ENCODE assay signal across 8 mouse cellular contexts in the genomic region with DNA sequence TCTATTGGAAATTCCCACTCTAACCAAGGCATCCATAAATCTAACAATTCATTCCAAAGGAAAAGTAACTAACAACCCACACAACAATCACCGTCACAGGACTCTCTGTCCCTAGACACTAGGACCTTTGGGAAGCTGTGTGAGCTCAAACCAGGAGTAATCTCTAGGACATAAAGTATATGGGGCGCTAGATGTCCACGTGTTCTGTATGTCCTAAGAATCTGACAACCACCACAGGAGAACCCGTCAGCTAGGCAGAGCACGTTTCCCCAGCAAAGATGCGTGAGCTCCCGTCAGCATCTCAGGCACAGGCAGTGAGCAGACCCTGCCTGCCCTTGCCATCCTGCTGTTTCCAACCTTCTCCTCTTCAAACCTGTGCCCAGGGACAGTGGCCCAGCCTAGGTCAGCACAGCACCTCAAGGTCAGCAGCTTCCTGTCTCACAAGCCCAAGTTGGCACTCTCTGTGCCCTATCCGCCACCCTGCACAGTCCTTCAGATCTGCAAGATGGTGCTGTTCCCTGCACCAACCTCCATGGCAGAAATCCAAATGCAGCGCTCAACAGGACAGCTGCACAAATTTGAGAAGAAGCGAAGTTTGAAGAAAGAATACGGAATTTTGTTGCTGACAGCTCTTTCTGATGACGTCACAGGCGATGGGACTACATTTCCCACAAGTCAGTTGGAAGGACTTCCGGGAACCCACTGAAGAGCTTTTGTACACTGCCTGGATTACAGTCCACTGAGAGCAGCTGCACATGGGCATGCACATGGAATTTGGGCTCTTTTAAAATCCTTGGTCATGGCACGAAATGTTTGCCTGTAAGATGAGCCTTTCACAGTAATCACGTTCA. TPM values are rescaled to one million over a fixed set of nuclear protein-coding genes. Genes with fewer than 3 reads are reported as not detected.
A peak's percentile ranks its signal among the peaks of the same experiment; 100 is the strongest.
DNase-seq lines count a peak whose midpoint lies in the region; ATAC-seq lines count a peak whose summit lies in the region.

A gene (minus strand): TSS at position 664 of the 851 bp plus-strand sequence.

- 0 out of 2 replicates have a peak, but pooled peaks cover 2% of the 10 kb centered on the region for H3K4me1 ChIP-seq in lung, embryonic 16.5 days (replicated peaks; ENCODE audit: control insufficient read depth, insufficient read depth, low read length)

- DNase-seq in MEL-GATA-1-ER (ENCODE audit: extremely low read depth, low read depth), result peak; percentile 80
- DNase-seq in cerebellum, adult 8-10 months, result peak; percentile 88
- DNase-seq in forelimb bud, embryonic 11.5 days (ENCODE audit: low read depth, low spot score), result peak; percentile 91
- DNase-seq in layer of hippocampus, adult 9-10 months (ENCODE audit: low spot score), result peak; percentile 96
- DNase-seq in ovary, postnatal 10 days (ENCODE audit: low spot score), result peak; percentile 58
- DNase-seq in thymus, postnatal 10 days (ENCODE audit: low spot score in 2 of 2), result peak; percentile 75 to 84

- peak; percentile 98 to 99 for ATAC-seq in hematopoietic stem cell, adult 5-6 weeks (replicated peaks in 1 of 2; ENCODE audit: insufficient read depth in 1 of 2, low FRiP score in 2 of 2, low TSS enrichment in 1 of 2, low read depth in 1 of 2, poor library complexity in 2 of 2, severe bottlenecking in 2 of 2)
- peak; percentile 99 for ATAC-seq in lung, embryonic 16.5 days (ENCODE audit: low read depth)

- peak within 1 kb of the TSS; percentile 76 for H3K4me2 ChIP-seq in lung, embryonic 16.5 days (ENCODE audit: low read depth, low read length)

- 9% methylated on average over 16 of the region's 16 CpGs for WGBS in lung, embryonic 16.5 days

- H3K36me3 ChIP-seq in lung, embryonic 16.5 days (ENCODE audit: control insufficient read depth, insufficient read depth, low read length), result no peaks in the 10 kb centered on the region

- no peaks in the 10 kb centered on the region for H3K27me3 ChIP-seq in lung, embryonic 16.5 days (ENCODE audit: control insufficient read depth, insufficient read depth, low read depth, low read length)

- H3K9me3 ChIP-seq in lung, embryonic 16.5 days (ENCODE audit: control insufficient read depth, low read length), result no peaks in the 10 kb centered on the region

- 0 out of 2 replicates have a peak within 1 kb of the TSS, but pooled peaks have one; percentile 25 for H3K27ac ChIP-seq in lung, embryonic 16.5 days (ENCODE audit: low read length)

- peak within 1 kb of the TSS; percentile 73 for H3K9ac ChIP-seq in lung, embryonic 16.5 days (ENCODE audit: low read length)

- peak within 1 kb of the TSS; percentile 82 for H3K4me3 ChIP-seq in lung, embryonic 16.5 days (ENCODE audit: low read length)

RNA-seq across cellular contexts. Expression of the gene that starts here (rescaled TPM):
- 1.5 TPM in 1 of 2 replicates, not detected in the other for total RNA-seq in hematopoietic stem cell, adult 5-6 weeks (2017)
- 0.75 and 0.85 TPM in 2 replicates for polyA plus RNA-seq in lung, embryonic 16.5 days (2015; fragmentation: Nextera tagmentation; extraction: Ambion mirVana)

Comparison
In these comparisons a context has a peak if more than half of its experiments do, and no peak if none do; other contexts are left out.
1. Peak in every context shown above with its lines: DNase-seq, ATAC-seq, H3K4me3 ChIP-seq and H3K27ac ChIP-seq.
2. Peak in ATAC-seq, H3K4me3 ChIP-seq, H3K27ac ChIP-seq, H3K9ac ChIP-seq and H3K4me2 ChIP-seq in lung, embryonic 16.5 days; RNA of the gene not detected or under 1 TPM.